Mouse (Mus musculus) heart, adult 11 months (tissue): Measurements from ENCODE around the gene Ep400.

Source experiments
- DNase-seq: peaks from one replicate; pipeline ENCODE4 v3.0.0; 2022

Gene Ep400

DNA sequence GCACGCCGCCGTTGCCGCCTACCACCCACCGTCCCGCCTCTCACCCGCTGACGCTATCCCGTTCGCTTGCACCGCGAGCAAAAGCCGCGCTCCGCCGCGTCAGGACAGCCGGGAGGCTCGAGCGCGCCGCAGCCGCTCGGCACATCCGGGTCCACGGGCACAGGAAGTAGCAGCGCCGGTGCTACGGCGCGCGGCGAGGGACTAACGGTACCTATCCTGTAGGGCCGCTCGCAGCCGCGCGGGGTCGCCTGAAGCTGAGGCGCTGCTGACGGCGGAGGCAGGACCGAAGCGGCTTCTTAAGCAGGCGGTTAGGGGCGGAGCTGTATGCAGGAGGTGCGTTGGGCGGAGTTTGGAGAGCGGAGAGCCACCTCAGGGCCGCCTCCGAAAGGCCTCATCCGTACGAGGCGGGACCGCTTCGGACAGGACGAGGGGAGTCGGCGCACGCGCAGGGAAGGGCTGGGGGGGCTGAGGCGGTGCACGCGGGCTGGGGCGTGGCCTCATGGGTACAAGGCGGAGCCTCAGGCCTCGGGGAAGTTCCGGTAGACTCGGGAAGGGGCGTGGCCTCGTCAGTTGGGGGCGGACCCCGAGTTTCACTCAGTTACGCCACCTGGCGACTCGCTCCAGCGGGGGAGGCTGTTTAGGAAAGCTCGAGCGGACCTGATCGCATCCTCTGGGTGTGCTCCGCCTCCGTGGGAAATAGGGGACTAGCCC, at the start of gene Ep400:
Ep400 (minus strand) TSS at position 270 of the 711 bp plus-strand sequence.
- DNase-seq: peak; percentile 100

DNA sequence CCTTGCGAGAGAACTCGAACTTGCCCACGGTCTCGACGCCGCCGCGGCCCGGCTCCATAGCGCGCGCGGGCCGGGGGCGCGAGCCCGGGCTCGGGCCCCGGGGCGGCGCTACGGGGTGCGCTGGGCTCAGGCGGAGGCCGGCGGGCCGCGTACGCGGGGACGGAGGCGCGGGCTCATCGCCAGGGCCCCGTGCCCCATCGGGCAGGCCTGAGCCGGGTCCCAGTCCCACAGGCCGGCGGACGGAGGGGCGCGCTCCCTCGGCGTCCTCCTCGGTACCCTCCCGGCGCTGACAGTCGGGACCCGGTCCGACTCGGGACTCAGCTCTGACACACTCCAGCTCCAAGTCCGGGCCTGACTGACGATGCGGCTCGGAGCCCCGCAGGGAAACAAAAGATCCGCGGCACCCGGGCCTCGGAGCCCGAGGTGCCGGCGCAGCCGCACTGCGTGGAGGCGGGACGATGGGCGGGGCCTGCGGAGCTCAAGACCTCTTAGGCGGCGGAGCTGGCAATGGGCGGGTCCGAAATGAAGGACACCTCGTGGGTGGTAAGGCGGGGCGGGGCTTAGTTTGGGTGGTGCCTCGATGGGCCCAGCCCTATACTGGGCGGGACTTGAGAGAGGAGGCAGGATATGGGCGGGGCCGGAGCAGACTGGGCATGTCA, 39.3 kb upstream of the Ep400 start, which contains the start of gene Ulk1:
Ulk1 (minus strand) TSS at position 431 of the 659 bp plus-strand sequence.
- peak; percentile 100 for DNase-seq

DNA sequence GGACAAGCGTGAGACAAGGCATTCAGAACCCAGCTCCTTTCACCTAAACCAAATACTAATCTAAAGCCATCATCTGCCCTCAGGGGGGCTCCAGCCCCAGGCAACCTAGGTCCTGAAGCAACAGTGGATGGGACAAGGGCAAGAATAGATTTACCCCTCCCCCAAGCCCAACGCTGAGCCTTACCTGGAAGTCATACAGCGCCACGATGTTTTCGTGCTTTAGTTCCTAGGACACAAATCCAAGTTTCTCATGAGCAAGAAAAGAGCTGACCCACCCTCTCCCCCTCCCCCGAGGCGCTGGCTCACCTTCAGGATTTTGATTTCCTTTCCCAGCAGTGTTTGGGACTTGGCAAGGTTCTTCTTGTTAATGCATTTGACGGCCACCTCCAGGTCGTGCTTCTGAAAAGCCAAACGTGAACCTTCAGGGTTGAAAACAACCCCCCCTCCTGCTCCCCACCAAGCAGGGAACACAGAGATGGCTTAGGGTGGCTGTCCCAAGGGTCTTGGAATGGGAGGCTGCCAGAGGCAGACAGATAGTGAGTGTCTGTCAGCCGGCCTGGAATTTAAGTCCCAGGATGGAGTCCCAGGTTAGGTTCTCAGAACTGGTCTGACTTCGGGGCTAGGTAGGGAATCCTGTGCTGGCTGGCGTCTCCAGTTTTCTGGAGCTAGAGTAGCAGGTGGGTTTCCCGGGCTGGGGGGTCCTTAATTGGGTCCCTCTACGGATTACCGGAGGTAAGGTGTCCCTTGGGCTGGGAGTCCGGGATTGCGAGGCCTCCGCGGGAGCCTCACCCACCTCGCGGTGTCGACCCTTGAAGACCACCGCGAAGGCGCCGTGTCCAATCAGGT, 38.5 kb upstream of the Ep400 start:
- peak; percentile 96 for DNase-seq

DNA sequence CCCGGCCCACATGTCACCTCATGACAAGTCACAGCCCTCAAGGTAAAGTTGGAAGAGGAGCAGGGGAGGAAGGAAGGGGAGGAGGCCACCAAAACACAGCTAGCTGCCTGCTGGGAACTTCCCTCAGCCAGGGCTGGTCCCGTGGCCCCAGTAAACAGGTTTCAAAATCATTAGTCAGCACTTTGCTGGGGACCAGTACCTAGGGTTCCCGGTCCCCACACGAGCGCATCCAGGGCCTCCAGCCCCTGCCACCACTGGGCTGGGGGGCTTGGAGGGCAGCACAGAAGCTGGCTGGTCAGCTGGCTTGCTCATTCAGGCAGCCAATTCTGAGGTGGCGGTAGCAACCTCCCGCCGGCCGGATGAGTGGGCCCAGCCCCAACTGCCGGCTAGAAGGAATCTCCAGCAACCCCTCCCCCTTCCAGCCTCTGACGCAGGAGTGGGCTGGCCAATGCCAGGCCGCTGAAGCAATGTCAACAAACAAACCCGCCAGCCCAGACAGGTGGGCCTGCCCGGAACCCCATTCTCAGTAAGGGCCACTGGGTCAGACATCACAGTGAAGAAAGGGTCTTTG, 37.6 kb upstream of the Ep400 start:
- peak; percentile 99 for DNase-seq

DNA sequence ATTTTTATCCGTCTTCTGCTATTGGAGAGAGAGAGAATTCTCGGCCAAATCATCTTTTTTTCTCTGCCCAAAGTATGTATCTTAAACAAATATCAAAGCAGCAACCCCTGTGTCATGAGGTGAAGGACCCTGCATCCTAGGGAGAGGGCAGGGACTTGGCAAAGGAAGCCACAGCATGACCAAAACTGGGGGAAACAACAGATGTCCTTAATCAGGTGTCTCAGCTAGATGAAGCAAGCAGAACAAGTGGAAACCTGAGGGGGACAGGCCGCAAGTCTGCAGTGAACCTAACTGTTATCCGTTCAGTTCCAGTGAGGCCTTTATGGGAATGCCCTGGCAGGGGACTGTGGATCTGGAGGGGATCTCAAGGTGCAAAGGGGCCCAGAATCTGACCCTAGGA, 36.9 kb upstream of the Ep400 start:
- peak; percentile 92 for DNase-seq

DNA sequence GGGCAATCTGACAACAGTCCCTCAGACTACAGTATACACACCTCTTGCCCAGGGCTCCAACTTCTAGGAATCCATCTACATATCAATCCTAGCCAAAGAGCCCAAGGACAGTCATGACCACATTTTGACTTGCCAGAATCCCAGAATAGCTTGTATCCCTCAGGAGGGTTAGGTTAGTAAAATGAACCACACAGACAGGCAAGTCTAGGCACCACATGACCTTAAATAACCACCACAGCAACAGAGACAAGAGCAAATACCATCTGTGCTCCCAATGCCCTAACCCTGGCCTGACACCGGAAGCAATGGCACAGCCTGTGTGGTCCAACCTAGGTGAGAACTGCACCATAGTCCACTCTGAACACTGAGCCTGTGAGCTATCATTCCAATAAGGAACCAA, 36.2 kb upstream of the Ep400 start:
- DNase-seq: peak; percentile 94

DNA sequence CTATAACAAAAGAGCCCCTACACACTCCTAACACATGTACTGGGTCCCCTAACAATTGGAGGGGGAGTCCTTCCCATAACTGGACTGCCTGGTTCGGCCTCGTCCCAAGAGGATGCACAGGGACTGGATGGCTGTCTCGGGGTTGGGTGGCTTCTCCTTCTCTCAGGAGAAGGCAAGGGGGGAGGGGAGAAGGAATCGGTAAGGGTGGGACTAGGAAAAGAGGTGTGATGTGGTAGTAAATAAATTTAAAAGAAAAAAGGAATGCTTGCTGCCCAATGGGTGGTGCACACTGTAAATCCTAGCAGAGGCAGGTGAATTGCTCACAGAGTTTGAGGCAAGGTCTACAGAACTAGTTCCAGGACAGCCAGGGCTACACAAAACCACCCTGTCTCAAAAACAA, 35.6 kb upstream of the Ep400 start:
- no peak for DNase-seq

DNA sequence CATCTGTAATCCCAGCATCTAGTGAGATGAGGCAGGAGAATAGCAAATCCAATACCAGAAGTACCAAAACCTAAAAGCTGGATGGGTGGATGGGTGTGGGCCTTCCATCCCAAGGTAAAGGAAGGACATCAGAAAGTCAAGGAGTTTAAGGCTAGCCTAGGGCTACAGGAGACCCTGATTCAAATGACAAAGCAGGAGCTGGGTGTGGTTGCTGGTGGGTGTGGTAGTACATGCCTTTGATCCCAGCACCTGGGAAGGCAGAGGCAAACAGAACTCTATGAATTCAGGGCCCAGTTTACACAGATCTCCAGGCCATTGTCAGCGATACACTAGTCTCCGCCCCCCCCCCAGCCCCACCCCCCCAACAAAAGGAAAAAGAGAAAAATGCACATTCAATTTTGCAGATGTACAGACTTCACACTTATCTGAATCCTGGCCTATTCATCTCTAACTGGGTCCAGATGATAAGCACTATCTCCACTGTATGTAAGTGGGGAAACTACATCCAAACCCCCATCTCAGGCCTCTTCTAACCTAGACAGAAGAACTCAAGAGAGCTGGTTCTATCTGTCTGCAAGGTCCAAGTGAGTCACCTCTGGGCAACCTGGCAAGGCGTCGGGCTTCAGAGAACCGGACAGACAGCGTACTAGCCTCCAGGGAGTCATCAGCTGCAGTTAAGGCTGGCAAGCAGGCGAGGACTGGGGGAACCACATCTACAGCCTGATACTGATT, 33.7 kb upstream of the Ep400 start:
- DNase-seq: no peak

DNA sequence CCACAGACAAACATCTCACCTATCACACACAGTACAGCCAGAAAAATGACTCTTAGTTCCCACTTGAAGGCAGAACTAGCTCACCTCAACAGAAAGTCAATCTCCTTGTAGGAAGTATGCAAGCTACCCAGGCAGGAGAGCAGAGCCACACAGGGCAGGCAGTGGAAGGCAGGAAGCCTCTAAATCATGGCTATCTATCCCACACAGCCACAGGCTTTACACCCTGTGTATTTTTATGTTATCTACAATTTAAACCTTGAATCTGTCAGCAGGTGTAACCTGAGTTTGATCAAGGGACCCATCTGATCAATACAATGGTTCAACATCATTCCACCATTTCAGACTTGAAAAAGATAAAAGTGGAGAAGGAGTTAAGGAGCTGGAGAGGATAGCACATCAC, 32.3 kb upstream of the Ep400 start:
- DNase-seq: no peak

DNA sequence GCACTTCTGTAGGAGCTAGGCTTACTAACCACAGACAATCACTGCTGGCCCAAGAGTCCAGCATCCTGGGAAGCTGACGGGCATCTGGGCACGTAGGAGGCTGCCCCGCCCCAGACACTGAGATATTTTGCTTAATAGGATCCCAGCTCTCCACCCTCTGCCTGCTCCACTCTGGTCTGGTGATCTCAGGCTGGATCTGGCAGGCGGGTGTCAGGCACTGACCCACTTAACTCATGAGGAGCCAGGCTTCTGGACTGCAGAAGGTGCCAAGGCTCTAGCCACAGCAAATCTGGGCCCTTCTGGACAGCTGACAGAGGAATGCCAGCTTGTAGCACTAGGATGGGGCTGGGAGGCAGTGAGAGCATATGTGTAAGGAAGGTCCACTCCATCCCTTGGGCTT, 31.7 kb upstream of the Ep400 start:
- peak; percentile 95 for DNase-seq

DNA sequence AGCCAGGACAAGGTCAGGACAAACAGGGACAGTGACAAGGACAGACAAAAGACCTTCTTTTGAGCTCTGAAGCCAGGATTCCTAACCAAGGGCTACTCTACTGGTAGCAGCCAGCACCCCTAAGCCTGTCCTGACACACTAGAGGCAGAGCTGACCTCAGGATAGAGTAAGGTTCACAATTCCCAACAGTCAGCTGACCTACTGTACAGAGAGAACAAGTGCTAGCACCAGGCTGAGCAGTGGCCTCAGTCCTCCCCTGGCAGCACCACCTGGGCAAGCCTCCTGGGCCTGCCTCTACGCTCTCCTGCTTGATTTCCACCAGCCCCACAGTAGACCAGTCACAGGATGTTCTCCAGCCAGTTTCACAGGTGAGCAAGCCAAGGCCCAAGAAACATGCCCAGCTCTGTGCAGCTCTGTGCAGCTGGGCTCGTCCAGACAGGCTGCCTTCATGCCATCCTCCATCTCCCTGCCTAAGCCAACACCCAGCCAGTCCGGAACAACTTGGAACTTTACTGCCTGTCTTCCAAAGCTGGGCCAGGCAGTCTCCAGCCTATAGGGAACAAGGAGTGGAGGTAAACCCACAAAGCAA, 30.6 kb upstream of the Ep400 start:
- peak; percentile 86 for DNase-seq

DNA sequence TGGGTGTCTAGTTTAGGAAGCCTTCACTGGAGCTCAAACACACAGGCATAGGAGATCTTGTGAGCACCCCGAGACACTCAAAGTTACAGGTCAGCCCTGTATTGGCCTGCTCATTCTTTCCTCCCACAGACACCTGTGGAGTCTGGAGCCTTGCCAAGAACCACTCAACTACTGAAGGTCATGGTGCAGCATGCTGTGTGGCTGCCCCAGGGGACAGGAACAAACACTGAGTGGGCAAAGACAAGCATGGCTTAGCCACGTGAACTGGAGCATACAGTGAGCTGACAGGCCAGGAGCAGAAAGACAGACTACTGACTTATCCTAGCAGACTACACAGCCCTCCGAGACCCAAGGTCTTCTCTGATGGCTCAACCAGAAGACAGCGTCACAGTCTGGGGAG, 27.2 kb upstream of the Ep400 start:
- peak; percentile 94 for DNase-seq

DNA sequence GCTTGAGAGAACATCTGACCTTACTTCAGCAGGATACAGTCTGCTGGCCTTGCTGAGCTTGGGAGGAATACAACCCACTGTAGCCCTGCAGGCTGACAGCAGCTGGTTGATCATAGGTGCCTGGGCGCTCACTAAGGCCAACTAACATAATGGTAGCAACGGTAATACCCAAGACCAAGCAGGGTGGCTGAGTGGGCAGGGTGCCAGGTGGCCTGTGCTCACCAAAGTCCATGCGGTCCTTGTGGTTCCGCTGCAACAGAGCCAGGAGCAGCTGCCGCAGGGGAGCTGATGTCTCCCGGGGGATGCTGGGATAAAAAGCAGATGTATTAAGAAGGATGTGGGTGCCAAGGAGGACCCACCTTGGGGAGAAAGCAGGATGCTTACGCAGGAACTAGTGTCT, 23.8 kb upstream of the Ep400 start:
- DNase-seq: no peak

DNA sequence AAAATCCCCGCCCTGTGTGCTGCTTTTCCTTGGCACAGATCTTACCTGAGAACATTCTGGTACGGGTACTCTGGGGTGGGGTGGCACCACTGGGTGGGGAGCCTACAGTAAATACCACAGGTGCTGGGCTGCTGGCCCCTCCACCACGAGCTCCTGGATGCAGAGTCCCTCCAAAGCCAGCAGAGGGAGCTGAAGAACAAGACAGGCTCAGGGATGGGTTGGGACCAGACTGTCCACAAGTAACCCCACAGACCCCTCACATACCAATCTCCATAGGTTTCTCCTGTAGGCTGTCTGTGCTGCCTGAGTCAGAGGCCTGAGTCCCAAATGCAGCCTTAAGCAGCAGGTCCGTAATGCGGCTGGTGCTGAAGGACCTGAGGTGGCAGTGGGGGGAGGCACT, 18.2 kb upstream of the Ep400 start:
- peak; percentile 95 for DNase-seq

DNA sequence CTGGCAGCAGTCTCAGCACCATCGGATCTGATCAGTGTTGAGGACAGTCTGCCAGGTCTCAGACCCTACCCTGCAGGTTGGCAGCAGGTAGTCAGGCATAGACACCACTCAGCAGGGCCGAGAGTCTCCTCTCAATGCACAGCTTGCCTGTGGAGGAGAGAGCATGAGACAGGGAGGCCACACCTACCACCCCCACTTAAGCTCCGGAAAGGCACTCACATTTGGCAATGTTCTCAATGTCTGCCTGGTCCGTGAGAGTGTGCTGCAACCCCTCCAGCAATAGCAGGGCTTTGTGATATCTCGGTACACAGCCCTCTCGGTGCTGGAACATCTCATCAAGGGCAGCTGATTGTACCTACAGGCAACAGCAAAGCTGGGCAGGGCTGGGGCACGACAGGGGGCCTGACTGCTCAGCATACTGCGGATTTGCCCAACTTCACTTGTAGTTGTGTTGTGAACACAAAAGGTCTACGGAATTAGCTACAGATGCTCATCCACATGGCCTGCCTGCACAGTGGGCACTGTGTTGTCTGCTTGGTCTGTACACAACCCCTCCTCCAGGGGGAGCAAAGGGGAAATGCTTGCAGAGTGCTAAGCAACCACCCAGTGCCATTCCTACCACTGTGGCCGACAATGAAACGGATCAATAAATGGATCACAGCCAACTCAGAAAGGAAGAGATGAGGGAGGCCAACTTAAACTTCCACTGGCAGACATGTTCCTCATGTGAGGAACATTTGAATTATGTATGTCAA, 15.7 kb upstream of the Ep400 start:
- peak; percentile 91 for DNase-seq

DNA sequence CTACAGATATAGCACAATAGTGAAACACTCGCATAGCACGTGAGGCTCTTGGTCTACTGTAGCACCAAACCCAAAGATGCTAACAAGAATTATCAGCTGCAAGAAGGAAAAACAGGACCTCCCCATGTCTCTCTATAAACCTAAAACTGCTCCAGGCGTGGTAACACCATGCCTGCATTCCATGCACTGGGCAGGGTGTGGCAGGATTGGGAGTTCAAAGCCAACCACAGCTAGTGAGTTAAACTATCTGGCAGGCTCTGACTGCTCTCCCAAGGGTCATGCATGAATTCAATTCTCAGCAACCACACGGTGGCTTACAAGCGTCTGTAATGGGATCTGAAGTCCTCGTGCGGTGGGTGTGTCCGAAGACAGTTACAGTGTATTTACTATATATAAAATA, 12.6 kb upstream of the Ep400 start:
- DNase-seq: no peak

DNA sequence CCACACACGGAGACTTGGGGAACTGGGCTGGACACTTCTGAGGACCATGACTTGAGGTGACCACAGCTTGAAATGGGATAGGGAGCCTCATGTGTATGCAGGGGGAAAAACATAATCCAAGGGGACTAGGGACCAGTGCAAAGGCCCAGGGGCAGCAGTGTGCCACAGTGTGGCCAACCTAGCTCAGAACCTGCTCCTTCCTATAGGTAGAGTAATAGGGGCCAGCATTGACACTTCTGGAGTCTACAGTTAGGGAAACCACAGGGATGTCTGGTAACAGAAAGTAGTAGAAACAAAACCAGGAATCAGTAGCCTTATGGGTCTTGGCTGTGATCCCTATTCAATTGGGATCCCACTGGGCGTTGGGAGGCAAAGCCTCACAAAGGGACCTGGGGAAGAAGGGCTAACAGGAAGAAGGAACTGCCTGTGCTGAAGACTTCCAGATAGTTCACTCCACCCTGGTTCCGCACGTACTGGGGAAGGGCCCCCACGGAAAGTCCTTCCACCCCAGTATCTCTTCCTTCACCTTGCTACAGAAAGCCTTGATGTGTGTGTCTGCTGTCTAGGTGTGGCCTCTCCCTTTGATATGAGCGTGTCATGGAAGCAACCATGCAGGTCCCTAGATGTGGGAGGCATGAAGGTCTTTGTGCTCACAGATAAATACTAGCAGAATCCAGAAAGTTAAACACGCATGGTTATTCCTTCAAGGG, 11.2 kb upstream of the Ep400 start:
- peak; percentile 90 for DNase-seq

DNA sequence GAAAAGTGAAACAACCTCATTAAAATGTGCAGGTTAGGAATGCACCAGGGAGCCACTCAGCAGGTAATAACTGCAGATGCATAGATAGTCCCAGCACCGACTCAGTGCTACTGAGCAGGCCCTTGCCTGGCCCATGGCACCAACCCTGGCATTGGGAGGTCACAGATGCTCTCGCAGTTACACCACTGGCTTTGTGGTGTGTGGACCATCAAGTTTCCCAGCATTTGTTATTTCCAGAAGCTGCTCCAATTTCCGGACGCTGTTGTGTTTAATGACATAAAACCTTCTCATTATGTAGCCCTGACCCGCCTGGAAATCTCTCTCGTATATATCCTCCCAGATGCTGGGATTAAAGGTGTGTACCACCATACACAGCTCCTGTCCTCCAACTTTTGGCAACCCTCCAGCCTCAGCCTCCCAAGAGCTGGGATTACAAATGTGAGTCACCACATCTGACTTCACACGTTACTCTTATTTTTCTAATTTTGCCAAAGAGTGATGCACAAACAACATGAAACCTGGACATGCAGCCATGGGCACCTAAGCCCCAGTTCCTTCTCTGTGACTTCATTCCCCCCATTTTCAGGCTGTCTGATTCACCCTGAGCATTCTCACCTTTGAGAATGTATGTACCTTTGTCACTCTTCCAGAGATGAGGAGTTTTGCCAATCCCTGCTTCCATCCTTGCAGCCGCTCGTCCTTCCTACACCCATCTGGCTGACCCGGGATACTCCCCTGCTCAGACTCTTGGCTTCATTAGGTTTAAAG, 10.4 kb upstream of the Ep400 start:
- DNase-seq: no peak

DNA sequence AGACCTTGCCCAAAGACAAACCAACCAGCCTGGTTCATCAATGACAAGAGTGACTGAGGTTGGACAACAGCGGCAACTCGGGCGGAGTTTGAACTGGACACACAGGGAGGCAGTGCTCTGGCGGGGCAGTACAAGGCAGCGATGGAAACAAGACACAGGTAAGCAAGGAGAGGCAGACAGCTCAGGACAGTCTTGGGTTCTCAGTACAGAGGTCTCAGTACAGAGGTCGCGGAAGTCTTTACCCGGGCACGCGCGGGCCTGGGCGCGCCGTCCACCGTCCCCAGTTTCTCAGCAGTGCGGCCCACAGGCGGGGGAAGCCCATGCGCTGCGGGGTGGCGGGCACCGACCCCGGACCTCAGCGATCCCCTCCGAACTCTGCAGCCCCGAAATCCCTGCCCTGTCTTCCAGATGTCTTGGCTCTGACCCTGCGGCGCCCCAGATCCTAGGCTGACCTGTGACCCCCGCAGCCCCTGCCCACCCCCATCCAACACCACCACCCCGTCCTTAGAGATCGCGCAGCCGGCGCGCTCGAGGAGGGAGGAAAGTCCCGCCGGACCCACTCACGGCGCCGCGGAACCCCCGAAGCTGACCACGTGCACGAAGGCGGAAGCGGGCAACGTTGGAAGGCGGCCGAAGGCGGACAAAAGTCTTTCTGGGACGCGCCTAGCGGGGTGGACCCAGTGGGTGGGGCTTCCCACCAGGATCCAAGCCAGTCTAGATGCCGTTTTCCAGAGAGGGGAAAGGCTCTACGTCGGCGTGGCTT, 9.7 kb upstream of the Ep400 start, which contains the start of gene Pus1:
Pus1 (minus strand) TSS at position 662 of the 763 bp plus-strand sequence.
- peak; percentile 99 for DNase-seq
